Mouse (Mus musculus) CH12.LX (cell line): ENCODE data around the gene Wbp1l. TPM values are rescaled to one million over a fixed set of nuclear protein-coding genes. Genes with fewer than 3 reads are reported as not detected.

Experiments
- DNase-seq: peaks from one replicate; pipeline ENCODE4 v3.0.0-alpha.2; 2013; ENCODE audit errors: extremely low read depth
- H3K27ac ChIP-seq: 2 replicates; pipeline ENCODE4 v1.5.1; 2012; ENCODE audit warnings: low read depth, mild to moderate bottlenecking, control low read depth, moderate library complexity; ENCODE audit not compliant: insufficient read depth
- H3K27me3 ChIP-seq: replicated peaks from 2 replicates; pipeline ENCODE3; 2012; ENCODE audit warnings: inconsistent platforms
- H3K36me3 ChIP-seq, 2 experiments: replicated peaks in 1 of 2; 2 replicates each; pipeline versions ENCODE3 to v1.6.1; 2012; ENCODE audit warnings: inconsistent platforms in 1 of 2, low read length in 1 of 2, mild to moderate bottlenecking in 1 of 2, mixed read lengths in 1 of 2, moderate library complexity in 1 of 2; ENCODE audit not compliant: control insufficient read depth in 1 of 2, insufficient read depth in 1 of 2
- H3K4me1 ChIP-seq, 2 experiments: 2 replicates each; pipeline ENCODE4 v1.6.1; 2012; ENCODE audit warnings: inconsistent platforms in 1 of 2, moderate library complexity in 1 of 2; ENCODE audit not compliant: insufficient read depth in 2 of 2, control insufficient read depth in 1 of 2
- H3K4me2 ChIP-seq: 2 replicates; pipeline ENCODE4 v1.6.1; 2012; ENCODE audit warnings: low read depth, mild to moderate bottlenecking, control low read depth; ENCODE audit not compliant: poor library complexity, insufficient read depth, severe bottlenecking
- H3K4me3 ChIP-seq, 3 experiments: fragments of 150-350 bp in 1 of 3; sonication (generic) in 1 of 3; replicated peaks in 1 of 3; 2 replicates each; pipeline versions ENCODE3 to v1.5.1; 2011 to 2012; ENCODE audit warnings: low read depth in 2 of 3, low read length in 2 of 3, mild to moderate bottlenecking in 2 of 3, moderate library complexity in 2 of 3, control low read depth in 1 of 3, improper control_type of control experiment in 1 of 3, inconsistent platforms in 1 of 3, mixed read lengths in 1 of 3; ENCODE audit not compliant: poor library complexity in 1 of 3
- H3K79me2 ChIP-seq: replicated peaks from 2 replicates; pipeline ENCODE4 v1.6.1; 2012; ENCODE audit warnings: mild to moderate bottlenecking, moderate library complexity; ENCODE audit not compliant: control insufficient read depth, poor library complexity, insufficient read depth, severe bottlenecking; ENCODE audit errors: extremely low read depth
- H3K9ac ChIP-seq: 2 replicates; pipeline ENCODE4 v1.6.1; 2012; ENCODE audit warnings: low read depth, mild to moderate bottlenecking, control low read depth, moderate library complexity; ENCODE audit not compliant: insufficient read depth
- H3K9me3 ChIP-seq: replicated peaks from 2 replicates; pipeline ENCODE3; 2012; ENCODE audit warnings: low read length, inconsistent platforms, mixed read lengths
- BHLHE40 ChIP-seq: IDR thresholded peaks from 2 replicates; pipeline ENCODE4 v1.6.1; 2011; ENCODE audit warnings: mild to moderate bottlenecking, low read depth, low read length, improper control_type of control experiment
- CHD1 ChIP-seq: IDR thresholded peaks from 2 replicates; pipeline ENCODE4 v1.6.1; 2012; ENCODE audit warnings: low read depth, low read length, improper control_type of control experiment, inconsistent platforms
- CTCF ChIP-seq, 2 experiments: IDR thresholded peaks in 1 of 2; conservative IDR thresholded peaks in 1 of 2; 2 replicates each; pipeline ENCODE4 v1.5.1; 2011 to 2012; ENCODE audit warnings: low read depth in 2 of 2, low read length in 2 of 2, improper control_type of control experiment in 1 of 2, inconsistent platforms in 1 of 2, mild to moderate bottlenecking in 1 of 2, moderate library complexity in 1 of 2
- ELF1 ChIP-seq: IDR thresholded peaks from 2 replicates; pipeline ENCODE4 v1.6.1; 2014; ENCODE audit warnings: low read depth, mild to moderate bottlenecking, inconsistent platforms, low read length, improper control_type of control experiment
- HCFC1 ChIP-seq: IDR thresholded peaks from 2 replicates; pipeline ENCODE4 v1.6.1; 2012; ENCODE audit warnings: low read depth, mild to moderate bottlenecking, inconsistent platforms, low read length, improper control_type of control experiment
- JUN ChIP-seq: IDR thresholded peaks from 2 replicates; pipeline ENCODE4 v1.6.1; 2011; ENCODE audit warnings: low read depth, mild to moderate bottlenecking, low read length, improper control_type of control experiment, moderate library complexity; ENCODE audit not compliant: insufficient read depth
- JUND ChIP-seq: conservative IDR thresholded peaks from 2 replicates; pipeline ENCODE4 v1.6.1; 2011; ENCODE audit warnings: low read depth, low read length, improper control_type of control experiment
- KAT2A ChIP-seq: IDR thresholded peaks from 2 replicates; pipeline ENCODE4 v1.6.1; 2012; ENCODE audit warnings: low read length, improper control_type of control experiment, inconsistent platforms; ENCODE audit not compliant: insufficient replicate concordance
- MAZ ChIP-seq: IDR thresholded peaks from 2 replicates; pipeline ENCODE4 v1.6.1; 2012; ENCODE audit warnings: low read depth, mild to moderate bottlenecking, inconsistent platforms, low read length, improper control_type of control experiment, moderate library complexity
- MEF2A ChIP-seq: IDR thresholded peaks from 2 replicates; pipeline ENCODE4 v1.6.1; 2014; ENCODE audit warnings: low read depth, mild to moderate bottlenecking, inconsistent platforms, low read length, improper control_type of control experiment, borderline replicate concordance
- MXI1 ChIP-seq: IDR thresholded peaks from 2 replicates; pipeline ENCODE4 v1.6.1; 2011; ENCODE audit warnings: mild to moderate bottlenecking, low read depth, low read length, improper control_type of control experiment
- MYC ChIP-seq: IDR thresholded peaks from 2 replicates; pipeline ENCODE4 v1.6.1; 2011; ENCODE audit warnings: low read depth, mild to moderate bottlenecking, improper control_type of control experiment, low read length
- NELFE ChIP-seq: IDR thresholded peaks from 2 replicates; pipeline ENCODE4 v1.6.1; 2011; ENCODE audit warnings: low read depth, low read length, improper control_type of control experiment
- NRF1 ChIP-seq: IDR thresholded peaks from 2 replicates; pipeline ENCODE4 v1.6.1; 2014; ENCODE audit warnings: low read depth, mild to moderate bottlenecking, inconsistent platforms, low read length, improper control_type of control experiment, moderate library complexity
- POLR2AphosphoS2 ChIP-seq: IDR thresholded peaks from 2 replicates; pipeline ENCODE4 v1.6.1; 2011; ENCODE audit warnings: low read depth, low read length, improper control_type of control experiment
- RCOR1 ChIP-seq: conservative IDR thresholded peaks from 2 replicates; pipeline ENCODE4 v1.6.1; 2012; ENCODE audit warnings: low read depth, mild to moderate bottlenecking, inconsistent platforms, low read length, improper control_type of control experiment
- SIN3A ChIP-seq: IDR thresholded peaks from 2 replicates; pipeline ENCODE4 v1.6.1; 2012; ENCODE audit warnings: low read length, improper control_type of control experiment, inconsistent platforms
- SMC3 ChIP-seq: IDR thresholded peaks from 2 replicates; pipeline ENCODE4 v1.6.1; 2011; ENCODE audit warnings: low read depth, low read length, improper control_type of control experiment
- UBTF ChIP-seq: IDR thresholded peaks from 2 replicates; pipeline ENCODE4 v1.6.1; 2012; ENCODE audit warnings: low read depth, mild to moderate bottlenecking, inconsistent platforms, low read length, improper control_type of control experiment, moderate library complexity
- USF1 ChIP-seq: IDR thresholded peaks from 2 replicates; pipeline ENCODE4 v1.6.1; 2014; ENCODE audit warnings: low read depth, mild to moderate bottlenecking, inconsistent platforms, low read length, improper control_type of control experiment
- USF2 ChIP-seq: conservative IDR thresholded peaks from 2 replicates; pipeline ENCODE4 v1.6.1; 2011; ENCODE audit warnings: low read depth, low read length, improper control_type of control experiment
- ZKSCAN1 ChIP-seq: IDR thresholded peaks from 2 replicates; pipeline ENCODE4 v1.6.1; 2012; ENCODE audit warnings: low read depth, inconsistent platforms, low read length, improper control_type of control experiment, borderline replicate concordance
- ZMIZ1 ChIP-seq: IDR thresholded peaks from 2 replicates; pipeline ENCODE4 v1.6.1; 2012; ENCODE audit warnings: low read depth, mild to moderate bottlenecking, inconsistent platforms, low read length, improper control_type of control experiment
- ZNF384 ChIP-seq: IDR thresholded peaks from 2 replicates; pipeline ENCODE4 v1.6.1; 2012; ENCODE audit warnings: low read depth, low read length, improper control_type of control experiment, inconsistent platforms
- dilution Hi-C: fragments of 300-500 bp; cut with MboI; formaldehyde crosslinking; loops from 2 replicates; pipeline ENCODE4 v1.14.3; 2020; ENCODE audit warnings: low sequenced_read_pairs; ENCODE audit not compliant: extremely low pct_unique_long_range_greater_than_20kb, extremely low pct_ligation_motif_present
- in situ Hi-C: fragments of 300-500 bp; cut with MboI; formaldehyde crosslinking; loops from 3 replicates; pipeline ENCODE4 v1.14.3; 2019; ENCODE audit warnings: low sequenced_read_pairs, low pct_ligation_motif_present, low pct_unique_long_range_greater_than_20kb, mixed read lengths
- polyA plus RNA-seq: library from polyadenylated mRNA; unstranded; fragments of >175 nt; gene quantifications from 2 replicates; pipeline ENCODE4 v1.2.1, GENCODE M21; 2012; ENCODE audit warnings: low read depth; ENCODE audit not compliant: insufficient read length
- total RNA-seq, 2 experiments: library from RNA; depleted of rRNA; stranded (reverse); fragments of 300-350 nt in 1 of 2; fragments of >200 nt in 1 of 2; gene quantifications; 2 replicates each; pipeline ENCODE4 v1.2.3; 2012 to 2014

Wbp1l gene
- total and polyA plus RNA-seq, 3 experiments: 11.6 to 23.5 (median 17.4) TPM

GRCm38 (mm10) chr19:46665474-46665873, 66.6 kb downstream of the Wbp1l start:
- Histone ChIP-seq H3K36me3 (no peaks in the 10 kb centered on the region), H3K4me1 (no peaks in the 10 kb centered on the region), H3K27ac (no peak overlapping the region), H3K4me2 (no peak overlapping the region), H3K9ac (no peak overlapping the region), H3K4me3 (no peak overlapping the region), H3K9me3 (no peaks in the 10 kb centered on the region), H3K79me2 (no peaks in the 10 kb centered on the region), H3K27me3 (no peaks in the 10 kb centered on the region)
- dilution Hi-C loops (no loop called here), in situ Hi-C loops (loop anchor here (5.0 kb wide), 1 partner anchor 78 kb away; no protein-coding TSS in a partner anchor)
- no peak for DNase-seq
- no peak for TF ChIP-seq CTCF (conservative IDR thresholded peaks at IDR 0.05 in 1 of 2, IDR thresholded peaks at IDR 0.05 in 1 of 2; ENCODE audit: low read depth in 2 of 2, low read length in 2 of 2)
- no peak for TF ChIP-seq POLR2AphosphoS2
- no peak for TF ChIP-seq CHD1
- TF ChIP-seq RCOR1: no peak
- TF ChIP-seq HCFC1: no peak
- TF ChIP-seq JUN: no peak

GRCm38 (mm10) chr19:46667300-46667699, 68.4 kb downstream of the Wbp1l start:
- Histone ChIP-seq H3K4me2 (no peak overlapping the region), H3K27ac (no peak overlapping the region), H3K4me1 (no peaks in the 10 kb centered on the region), H3K36me3 (no peaks in the 10 kb centered on the region), H3K9ac (no peak overlapping the region), H3K79me2 (no peaks in the 10 kb centered on the region), H3K27me3 (no peaks in the 10 kb centered on the region), H3K4me3 (no peak overlapping the region), H3K9me3 (no peaks in the 10 kb centered on the region)
- in situ Hi-C loops (loop anchor here (5.0 kb wide), 1 partner anchor 80 kb away; no protein-coding TSS in a partner anchor), dilution Hi-C loops (no loop called here)
- TF ChIP-seq MYC (no peak), HCFC1 (no peak), NRF1 (no peak)
- DNase-seq: no peak

GRCm38 (mm10) chr19:46668263-46668662, 69.4 kb downstream of the Wbp1l start:
- Histone ChIP-seq H3K4me2 (no peak overlapping the region), H3K9me3 (no peaks in the 10 kb centered on the region), H3K4me1 (no peaks in the 10 kb centered on the region), H3K27me3 (no peaks in the 10 kb centered on the region), H3K9ac (no peak overlapping the region), H3K27ac (no peak overlapping the region), H3K4me3 (no peak overlapping the region), H3K36me3 (no peaks in the 10 kb centered on the region), H3K79me2 (no peaks in the 10 kb centered on the region)
- TF ChIP-seq MEF2A (no peak), UBTF (no peak), NRF1 (no peak), CTCF (conservative IDR thresholded peaks at IDR 0.05 in 1 of 2, IDR thresholded peaks at IDR 0.05 in 1 of 2; ENCODE audit: low read depth in 2 of 2, low read length in 2 of 2) (no peak), MXI1 (no peak), HCFC1 (no peak), RCOR1 (no peak), ZKSCAN1 (no peak), SMC3 (no peak), KAT2A (no peak), ZNF384 (no peak), JUND (no peak), ELF1 (no peak), SIN3A (no peak), USF1 (no peak), USF2 (no peak), NELFE (no peak), ZMIZ1 (no peak), BHLHE40 (no peak), MAZ (no peak)
- in situ Hi-C loops (loop anchor here (5.0 kb wide), 1 partner anchor 81 kb away; no protein-coding TSS in a partner anchor), dilution Hi-C loops (no loop called here)
- DNase-seq: no peak
